Mouse (Mus musculus): ENCODE measurements at regions not wholly inside any gene's neighbourhood (a gene's known extent, or its start where the extent isn't known, plus 50 kb on each side); places are given as distances from the start of the nearest gene placed in this dataset.

DNA sequence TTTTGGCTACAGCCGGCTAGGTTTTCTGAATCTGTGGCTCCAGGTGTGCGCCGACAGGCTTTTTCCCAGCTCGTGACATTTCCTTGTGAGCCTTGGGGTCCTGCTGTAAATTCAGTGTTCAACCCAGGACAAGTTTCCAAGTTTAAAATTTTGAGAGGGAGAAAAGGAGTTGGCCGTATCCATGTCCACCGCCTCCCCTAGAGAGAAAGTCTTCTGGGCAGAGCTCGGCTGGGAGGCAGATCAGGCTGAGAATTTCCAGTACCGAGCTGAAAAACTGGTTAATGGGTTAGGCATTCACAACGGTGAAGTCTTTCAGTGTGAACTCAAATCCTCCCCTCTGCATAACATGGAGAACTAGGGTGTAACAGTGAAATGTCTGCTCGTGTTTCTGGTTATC lies 70.4 kb upstream of the Ppara start:
- no peak overlapping the region for H3K27ac ChIP-seq (ENCODE audit: low read length)
- H3K4me1 ChIP-seq (ENCODE audit: control insufficient read depth, insufficient read depth, low read length) = peaks cover 13% of the 10 kb centered on the region
- no peak overlapping the region for H3K4me3 ChIP-seq (ENCODE audit: low read length)
- H3K9ac ChIP-seq (ENCODE audit: low read depth, low read length) = no peak overlapping the region
- H3K27me3 ChIP-seq (replicated peaks; ENCODE audit: control insufficient read depth, insufficient read depth, low read length) = peaks cover 13% of the 10 kb centered on the region; the same call in 1 of the 2 replicates
- H3K4me2 ChIP-seq (ENCODE audit: low read depth, low read length) = no peak overlapping the region
- no peak for ATAC-seq
- H3K36me3 ChIP-seq (ENCODE audit: control insufficient read depth, insufficient read depth, low read length) = no peaks in the 10 kb centered on the region
- 74% methylated on average over 10 of the region's 10 CpGs for WGBS
- no peaks in the 10 kb centered on the region for H3K9me3 ChIP-seq (ENCODE audit: control insufficient read depth, low read length)

DNA sequence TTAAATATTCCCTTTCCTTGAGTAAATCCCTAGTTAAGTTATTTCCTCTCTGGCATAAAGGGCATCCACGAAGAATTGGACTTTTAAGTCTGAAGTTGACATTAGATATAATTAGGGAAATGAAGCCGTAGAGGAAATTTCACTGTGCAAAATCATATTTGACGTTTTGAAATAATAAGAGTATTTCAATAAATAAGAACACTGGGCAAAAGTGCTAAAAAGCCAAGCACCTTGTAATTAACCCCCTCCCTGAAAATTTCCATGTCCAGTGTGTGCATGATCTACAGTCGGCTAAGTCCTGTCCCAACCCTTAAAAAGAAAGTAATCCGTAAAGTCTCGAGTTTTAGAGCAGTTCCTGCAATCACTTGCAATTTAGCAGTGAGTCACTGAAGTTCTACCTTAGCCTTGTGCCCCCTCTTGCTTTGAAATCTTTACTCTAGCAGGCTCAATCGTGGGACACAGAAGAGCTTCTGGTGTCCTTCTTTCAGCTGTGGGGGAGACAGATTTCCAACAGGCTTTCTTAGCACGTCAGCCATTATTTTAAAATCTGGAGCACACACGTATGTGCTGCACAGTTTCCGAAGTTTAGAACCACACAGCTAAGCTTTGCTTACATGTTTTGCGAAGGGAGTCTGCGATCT lies 69.5 kb upstream of the Ppara start:
- H3K4me1 ChIP-seq (ENCODE audit: control insufficient read depth, insufficient read depth, low read length) = peaks cover 13% of the 10 kb centered on the region
- WGBS = 73% methylated on average over 12 of the region's 12 CpGs
- peaks cover 20% of the 10 kb centered on the region for H3K27me3 ChIP-seq (replicated peaks; ENCODE audit: control insufficient read depth, insufficient read depth, low read length)
- ATAC-seq = no peak
- no peak overlapping the region for H3K27ac ChIP-seq (ENCODE audit: low read length)
- H3K4me2 ChIP-seq (ENCODE audit: low read depth, low read length) = no peak overlapping the region
- no peak overlapping the region for H3K4me3 ChIP-seq (ENCODE audit: low read length)
- H3K9ac ChIP-seq (ENCODE audit: low read depth, low read length) = no peak overlapping the region
- H3K9me3 ChIP-seq (ENCODE audit: control insufficient read depth, low read length) = no peaks in the 10 kb centered on the region
- H3K36me3 ChIP-seq (ENCODE audit: control insufficient read depth, insufficient read depth, low read length) = no peaks in the 10 kb centered on the region

DNA sequence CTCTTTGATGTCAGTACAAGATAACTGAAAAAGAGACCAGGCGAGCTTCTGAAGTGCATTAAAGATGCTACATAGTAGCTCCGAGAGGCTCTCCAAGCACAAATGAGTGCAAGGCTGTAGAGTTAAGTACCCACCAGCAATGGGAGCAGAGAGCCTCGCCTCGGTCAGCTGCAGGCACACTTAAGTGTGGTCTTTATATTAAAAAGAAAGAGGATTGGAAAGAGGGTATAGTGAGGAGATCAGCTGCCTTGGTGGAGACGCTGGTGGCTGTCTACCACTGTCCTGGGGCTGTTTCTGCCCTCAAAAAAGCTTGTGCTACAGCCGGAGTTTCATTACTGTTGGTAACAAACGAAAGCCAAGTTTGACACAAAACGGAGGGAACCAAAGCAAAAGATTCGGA lies 68.3 kb upstream of the Ppara start:
- Histone ChIP-seq H3K4me1 (ENCODE audit: control insufficient read depth, insufficient read depth, low read length) (peaks cover 9% of the 10 kb centered on the region), H3K9me3 (ENCODE audit: control insufficient read depth, low read length) (no peaks in the 10 kb centered on the region), H3K36me3 (ENCODE audit: control insufficient read depth, insufficient read depth, low read length) (no peaks in the 10 kb centered on the region), H3K27me3 (replicated peaks; ENCODE audit: control insufficient read depth, insufficient read depth, low read length) (peaks cover 26% of the 10 kb centered on the region), H3K4me2 (ENCODE audit: low read depth, low read length) (no peak overlapping the region), H3K4me3 (ENCODE audit: low read length) (no peak overlapping the region), H3K27ac (ENCODE audit: low read length) (no peak overlapping the region), H3K9ac (ENCODE audit: low read depth, low read length) (no peak overlapping the region)
- no peak for ATAC-seq
- WGBS = 71% methylated on average over 9 of the region's 9 CpGs

DNA sequence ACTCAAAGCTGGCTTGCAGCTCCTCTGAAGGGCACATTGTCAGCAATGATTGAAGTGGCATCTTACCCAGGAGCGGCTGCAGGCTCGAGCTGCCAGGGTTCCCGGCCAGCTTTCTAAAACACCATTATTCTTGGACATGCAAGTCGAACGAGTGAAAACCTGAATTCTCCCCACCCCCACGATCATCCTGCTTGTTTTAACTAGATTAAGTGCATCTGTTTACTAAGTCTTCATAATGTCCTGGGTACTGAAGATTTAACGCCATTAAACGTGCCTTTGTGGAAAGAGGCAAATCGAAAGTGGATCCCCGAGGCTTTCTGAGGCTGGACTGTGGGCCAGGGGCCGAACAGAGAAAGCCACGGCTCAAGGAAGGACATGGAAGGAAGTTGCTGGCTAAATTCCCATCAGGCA lies 67.4 kb upstream of the Ppara start:
- peaks cover 9% of the 10 kb centered on the region for H3K4me1 ChIP-seq (ENCODE audit: control insufficient read depth, insufficient read depth, low read length)
- WGBS = 50% methylated on average over 12 of the region's 12 CpGs
- H3K9ac ChIP-seq (ENCODE audit: low read depth, low read length) = no peak overlapping the region
- no peak overlapping the region for H3K4me2 ChIP-seq (ENCODE audit: low read depth, low read length)
- H3K4me3 ChIP-seq (ENCODE audit: low read length) = peak overlapping the region; percentile 5; the same call in 1 of the 2 replicates
- H3K36me3 ChIP-seq (ENCODE audit: control insufficient read depth, insufficient read depth, low read length) = no peaks in the 10 kb centered on the region
- no peak overlapping the region for H3K27ac ChIP-seq (ENCODE audit: low read length)
- ATAC-seq = no peak
- peaks cover 33% of the 10 kb centered on the region for H3K27me3 ChIP-seq (replicated peaks; ENCODE audit: control insufficient read depth, insufficient read depth, low read length)
- H3K9me3 ChIP-seq (ENCODE audit: control insufficient read depth, low read length) = no peaks in the 10 kb centered on the region

DNA sequence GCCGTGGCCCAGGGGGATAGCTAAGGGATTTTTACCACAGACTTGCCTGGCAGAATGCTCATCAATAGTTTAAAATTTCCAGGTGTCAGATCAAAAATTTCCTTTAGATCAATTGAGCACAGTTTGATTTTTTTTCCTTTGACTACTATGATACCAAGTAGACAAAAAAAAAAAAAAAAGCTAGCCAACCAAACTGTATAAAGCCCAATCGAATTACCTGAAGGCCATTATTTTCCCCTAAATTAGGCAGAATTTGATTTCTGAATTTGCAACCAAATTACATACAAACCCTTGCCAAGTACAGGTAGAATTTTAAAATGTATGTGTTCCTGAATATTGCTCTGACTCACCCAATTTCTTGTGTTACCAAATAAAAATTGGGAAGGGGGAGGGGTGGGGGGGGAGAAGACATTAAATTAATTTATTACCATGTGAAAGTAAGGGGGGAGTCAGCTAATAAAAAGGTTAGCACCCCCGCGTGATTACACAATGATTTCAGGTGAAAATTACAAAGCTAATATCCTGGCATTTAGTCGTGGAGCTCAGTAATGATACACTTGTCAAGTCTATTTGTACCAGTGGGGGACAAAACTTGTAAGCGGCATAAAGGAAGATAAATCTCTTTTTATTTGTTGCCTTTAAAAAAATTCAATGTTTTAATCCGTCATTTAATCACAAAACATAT lies 66.7 kb upstream of the Ppara start:
- H3K27ac ChIP-seq (ENCODE audit: low read length) = no peak overlapping the region
- ATAC-seq = no peak
- H3K9ac ChIP-seq (ENCODE audit: low read depth, low read length) = no peak overlapping the region
- peak overlapping the region; percentile 5; the same call in 1 of the 2 replicates for H3K4me3 ChIP-seq (ENCODE audit: low read length)
- no peaks in the 10 kb centered on the region for H3K9me3 ChIP-seq (ENCODE audit: control insufficient read depth, low read length)
- WGBS = 84% methylated on average over 7 of the region's 7 CpGs
- peaks cover 33% of the 10 kb centered on the region for H3K27me3 ChIP-seq (replicated peaks; ENCODE audit: control insufficient read depth, insufficient read depth, low read length)
- H3K4me2 ChIP-seq (ENCODE audit: low read depth, low read length) = no peak overlapping the region
- H3K4me1 ChIP-seq (ENCODE audit: control insufficient read depth, insufficient read depth, low read length) = peaks cover 11% of the 10 kb centered on the region
- no peaks in the 10 kb centered on the region for H3K36me3 ChIP-seq (ENCODE audit: control insufficient read depth, insufficient read depth, low read length)

DNA sequence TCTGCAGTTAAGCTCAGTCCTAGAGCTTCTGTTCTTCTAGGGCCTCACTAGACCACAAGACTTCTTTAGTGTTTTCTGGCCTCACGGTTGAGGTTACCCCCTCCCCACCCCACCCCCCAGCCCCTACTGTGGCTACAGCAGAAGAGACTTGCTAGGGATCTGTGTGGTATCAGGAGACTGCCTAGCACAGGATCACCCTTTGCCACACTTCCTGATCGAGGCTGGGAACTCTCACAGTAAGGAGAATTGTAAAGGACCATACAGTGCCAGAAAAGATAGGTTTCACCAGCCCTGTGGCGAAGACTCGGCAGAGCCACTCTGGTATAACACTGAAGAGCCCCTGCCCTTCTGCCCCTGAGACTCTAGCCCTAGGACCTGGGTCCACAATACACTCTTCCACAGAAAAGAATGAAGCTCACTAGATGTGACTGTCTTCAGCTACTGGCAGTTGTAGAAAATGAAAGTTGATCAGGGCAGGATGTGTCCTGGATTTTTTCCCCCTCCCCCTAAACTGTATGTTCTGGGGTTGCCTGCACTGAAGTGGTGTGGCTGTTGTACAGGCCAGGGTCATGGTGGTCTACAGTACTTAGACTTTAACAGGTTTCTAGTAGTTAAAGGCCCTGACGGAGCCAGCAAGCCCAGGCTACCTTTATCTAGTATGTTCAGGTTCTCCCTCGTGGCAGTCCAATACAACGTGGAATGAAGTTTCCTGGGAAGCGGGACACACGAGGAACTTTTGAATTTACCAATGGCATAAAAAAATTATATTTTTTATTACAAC lies 65.7 kb upstream of the Ppara start:
- H3K4me1 ChIP-seq (ENCODE audit: control insufficient read depth, insufficient read depth, low read length) = peaks cover 13% of the 10 kb centered on the region
- H3K9me3 ChIP-seq (ENCODE audit: control insufficient read depth, low read length) = no peaks in the 10 kb centered on the region
- WGBS = 61% methylated on average over 9 of the region's 9 CpGs
- H3K9ac ChIP-seq (ENCODE audit: low read depth, low read length) = peak overlapping the region; percentile 16
- no peaks in the 10 kb centered on the region for H3K36me3 ChIP-seq (ENCODE audit: control insufficient read depth, insufficient read depth, low read length)
- H3K4me2 ChIP-seq (ENCODE audit: low read depth, low read length) = peak overlapping the region; percentile 78; the same call in 1 of the 2 replicates
- peak overlapping the region; percentile 96 for H3K27ac ChIP-seq (ENCODE audit: low read length)
- peaks cover 33% of the 10 kb centered on the region for H3K27me3 ChIP-seq (replicated peaks; ENCODE audit: control insufficient read depth, insufficient read depth, low read length)
- H3K4me3 ChIP-seq (ENCODE audit: low read length) = no peak overlapping the region
- no peak for ATAC-seq

DNA sequence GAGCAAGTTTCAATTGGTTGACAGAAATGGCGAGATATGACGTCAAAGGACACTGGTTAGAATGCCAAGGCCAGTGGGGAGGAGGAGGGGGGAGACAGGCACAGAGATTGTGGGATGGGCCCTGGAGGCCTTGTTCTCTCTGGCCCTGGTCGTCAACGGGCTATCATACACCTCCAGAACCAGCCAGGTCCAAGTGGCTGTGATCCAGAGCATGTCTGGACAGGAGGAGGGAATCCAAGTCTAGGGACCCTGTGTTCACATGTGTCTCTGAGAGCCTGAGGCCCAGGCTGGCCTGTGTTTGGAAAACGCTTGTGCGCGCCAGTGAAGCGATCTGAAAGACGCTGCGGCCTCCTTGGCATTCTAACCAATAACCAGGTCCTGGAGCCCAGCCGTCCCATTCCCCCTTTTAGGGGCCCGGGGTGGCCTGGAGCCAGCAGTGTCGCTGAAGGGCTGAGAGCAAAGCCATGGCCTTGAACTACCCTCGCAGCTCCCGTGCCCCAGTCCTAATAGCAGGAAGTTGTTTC lies 65.1 kb upstream of the Ppara start:
- Histone ChIP-seq H3K9ac (ENCODE audit: low read depth, low read length) (peak overlapping the region; percentile 92), H3K4me1 (ENCODE audit: control insufficient read depth, insufficient read depth, low read length) (peaks cover 17% of the 10 kb centered on the region), H3K4me2 (ENCODE audit: low read depth, low read length) (peak overlapping the region; percentile 78), H3K27ac (ENCODE audit: low read length) (peak overlapping the region; percentile 96), H3K27me3 (replicated peaks; ENCODE audit: control insufficient read depth, insufficient read depth, low read length) (peaks cover 33% of the 10 kb centered on the region), H3K9me3 (ENCODE audit: control insufficient read depth, low read length) (no peaks in the 10 kb centered on the region), H3K4me3 (ENCODE audit: low read length) (peak overlapping the region; percentile 79), H3K36me3 (ENCODE audit: control insufficient read depth, insufficient read depth, low read length) (no peaks in the 10 kb centered on the region)
- peak; percentile 45 for ATAC-seq
- WGBS = 28% methylated on average over 15 of the region's 15 CpGs

DNA sequence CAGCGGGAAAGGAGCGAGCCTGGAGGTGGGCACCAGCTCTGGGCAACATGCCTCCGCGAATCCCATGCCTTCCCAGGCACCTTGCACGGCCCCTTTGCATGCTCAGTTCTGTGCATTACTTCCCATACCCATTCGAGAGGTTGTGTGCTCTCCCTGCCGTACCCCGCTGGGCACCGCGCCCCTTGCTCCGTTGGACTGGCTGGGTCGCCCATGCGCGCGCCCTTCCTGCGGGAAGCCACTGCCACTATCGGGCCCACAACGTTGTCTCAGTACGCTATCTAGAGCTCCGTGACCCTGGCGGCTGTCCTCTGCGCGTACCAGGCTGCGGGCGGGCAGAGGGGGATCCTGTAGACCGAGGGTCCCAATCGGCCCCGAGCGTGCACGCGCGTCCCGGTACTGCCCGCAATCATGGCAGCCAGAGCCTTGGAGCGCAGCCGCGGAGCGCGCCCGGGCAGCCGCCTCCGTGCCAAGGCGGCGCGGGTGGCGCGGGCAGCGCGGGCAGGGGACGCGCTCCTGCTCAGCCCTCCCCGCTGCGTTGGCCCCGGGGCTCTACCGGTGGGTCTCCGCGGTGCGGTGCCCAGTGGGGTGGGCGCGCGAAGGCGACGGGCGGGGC lies 64.5 kb upstream of the Ppara start:
- WGBS = 1% methylated on average over 52 of the region's 64 CpGs
- H3K27ac ChIP-seq (ENCODE audit: low read length) = peak overlapping the region; percentile 96
- ATAC-seq = peak; percentile 68
- H3K9ac ChIP-seq (ENCODE audit: low read depth, low read length) = peak overlapping the region; percentile 92
- peaks cover 17% of the 10 kb centered on the region for H3K4me1 ChIP-seq (ENCODE audit: control insufficient read depth, insufficient read depth, low read length)
- H3K9me3 ChIP-seq (ENCODE audit: control insufficient read depth, low read length) = no peaks in the 10 kb centered on the region
- H3K27me3 ChIP-seq (replicated peaks; ENCODE audit: control insufficient read depth, insufficient read depth, low read length) = peaks cover 33% of the 10 kb centered on the region
- no peaks in the 10 kb centered on the region for H3K36me3 ChIP-seq (ENCODE audit: control insufficient read depth, insufficient read depth, low read length)
- peak overlapping the region; percentile 78 for H3K4me2 ChIP-seq (ENCODE audit: low read depth, low read length)
- H3K4me3 ChIP-seq (ENCODE audit: low read length) = peak overlapping the region; percentile 79

All from intestine, embryonic 16.5 days (tissue).